Mouse (Mus musculus): ENCODE measurements around the gene Gp1bb.

- TF ChIP-seq GATA1 (IDR thresholded peaks at IDR 0.05; ENCODE audit: low read length) (no peak), TAL1 (IDR thresholded peaks at IDR 0.05; ENCODE audit: low read length) (no peak)
Measured at GRCm38 (mm10) chr16:18625791-18626311, 3.6 kb upstream of the Gp1bb start.

All from erythroblast, embryonic 14.5 days (primary cell).